Mouse (Mus musculus): Measurements from ENCODE around the gene Eloa. TPM values are rescaled to one million over a fixed set of nuclear protein-coding genes. Genes with fewer than 3 reads are reported as not detected.

Gene Eloa
- polyA plus RNA-seq, 1 experiment, result 69.3 TPM

DNA sequence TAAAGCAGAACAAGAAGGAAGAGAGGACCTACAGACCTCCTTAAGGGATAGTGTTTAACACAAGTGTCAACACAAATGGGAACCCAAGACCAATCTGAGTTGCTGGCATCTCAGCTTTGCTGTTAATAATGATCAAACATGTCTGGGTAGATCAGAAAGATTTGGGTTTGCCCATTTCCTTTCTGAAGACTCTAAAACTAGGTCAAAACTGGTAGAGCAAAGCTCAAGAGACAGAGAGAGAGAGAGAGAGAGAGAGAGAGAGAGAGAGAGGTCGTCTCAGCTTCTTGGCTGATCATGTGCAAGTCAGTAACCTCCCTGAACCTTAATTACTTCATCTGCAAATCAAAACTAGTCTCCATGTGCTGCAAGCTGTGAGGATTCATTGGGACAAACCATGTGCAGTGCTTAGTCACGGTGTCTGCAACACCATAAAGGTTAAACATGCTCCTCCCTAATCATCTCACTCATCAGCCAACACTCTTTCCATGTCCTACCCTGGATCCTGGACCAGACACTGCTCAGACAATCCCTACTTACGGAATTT lies 5.4 kb downstream of the Eloa start:
- no peak overlapping the region for H3K27ac ChIP-seq (ENCODE audit: insufficient read depth, low read depth, low read length)
- TF ChIP-seq CTCF (IDR thresholded peaks at IDR 0.05; ENCODE audit: low read depth, low read length) (no peak), POLR2A (IDR thresholded peaks at IDR 0.05; ENCODE audit: borderline replicate concordance, low read depth, low read length) (no peak)
- H3K4me1 ChIP-seq (ENCODE audit: control insufficient read depth, insufficient read depth, low read length), result peaks cover 26% of the 10 kb centered on the region
- no peak overlapping the region for H3K4me3 ChIP-seq (ENCODE audit: insufficient read depth, low read length)

DNA sequence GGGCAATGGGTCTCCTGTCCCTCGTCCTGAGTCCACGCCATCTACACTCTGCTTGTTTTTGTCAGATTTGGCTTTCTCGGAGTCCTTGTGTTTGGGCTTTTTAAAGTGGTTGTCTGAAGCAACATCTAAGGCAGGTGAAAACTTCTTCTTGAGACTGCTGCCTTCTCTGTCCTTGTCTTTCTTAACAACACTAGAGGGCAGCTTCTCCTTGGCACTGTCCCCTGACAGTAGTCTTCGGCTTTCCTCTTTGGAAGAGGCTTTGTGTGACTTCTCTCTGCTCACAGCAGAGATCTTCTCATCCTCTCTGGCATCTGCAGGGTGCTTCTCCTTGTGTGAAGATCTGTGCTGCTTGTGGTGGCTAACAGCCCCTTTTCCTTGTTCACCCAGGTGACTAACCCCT lies 11.0 kb downstream of the Eloa start:
- Histone ChIP-seq H3K27ac (ENCODE audit: insufficient read depth, low read depth, low read length) (no peak overlapping the region), H3K4me3 (ENCODE audit: insufficient read depth, low read length) (no peak overlapping the region), H3K4me1 (ENCODE audit: control insufficient read depth, insufficient read depth, low read length) (peaks cover 7% of the 10 kb centered on the region)
- TF ChIP-seq POLR2A (IDR thresholded peaks at IDR 0.05; ENCODE audit: borderline replicate concordance, low read depth, low read length) (no peak), CTCF (IDR thresholded peaks at IDR 0.05; ENCODE audit: low read depth, low read length) (no peak)

DNA sequence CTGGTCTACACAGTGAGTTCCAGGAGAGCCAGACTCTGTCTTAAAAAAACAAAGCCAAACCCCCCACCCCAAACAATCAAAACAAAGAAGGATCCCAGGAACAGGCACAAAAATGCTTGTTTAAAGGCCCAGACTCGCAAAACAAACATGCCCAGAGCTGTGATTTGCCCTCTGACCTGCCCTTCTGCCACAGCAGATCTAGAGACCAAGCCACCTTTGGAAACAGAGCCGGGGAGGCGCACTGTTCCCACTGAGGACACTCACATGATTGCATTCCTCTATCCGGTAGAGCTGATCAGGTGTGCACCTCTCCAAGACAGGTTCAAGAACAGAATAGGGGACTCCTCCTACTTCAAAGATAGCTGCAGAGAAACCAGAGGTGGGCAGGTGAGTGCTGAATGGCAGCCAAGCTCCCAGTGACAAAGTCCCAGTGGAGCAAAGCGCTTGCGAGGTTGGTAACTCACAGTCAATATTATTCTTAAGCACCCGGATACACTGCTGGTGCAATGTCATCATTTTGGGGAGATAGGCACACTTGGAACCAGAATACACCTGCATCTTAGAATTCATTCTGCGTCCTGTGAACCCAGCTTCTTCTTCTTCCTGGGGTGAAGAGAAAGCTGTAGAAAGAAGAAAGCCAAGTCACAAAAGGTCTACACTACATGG lies 12.6 kb downstream of the Eloa start:
- no peak for TF ChIP-seq POLR2A (IDR thresholded peaks at IDR 0.05; ENCODE audit: borderline replicate concordance, low read depth, low read length)
- TF ChIP-seq CTCF (IDR thresholded peaks at IDR 0.05; ENCODE audit: low read depth, low read length), result no peak
- Histone ChIP-seq H3K27ac (ENCODE audit: insufficient read depth, low read depth, low read length) (no peak overlapping the region), H3K4me1 (ENCODE audit: control insufficient read depth, insufficient read depth, low read length) (peaks cover 2% of the 10 kb centered on the region; the same call in 1 of the 2 replicates), H3K4me3 (ENCODE audit: insufficient read depth, low read length) (no peak overlapping the region)

DNA sequence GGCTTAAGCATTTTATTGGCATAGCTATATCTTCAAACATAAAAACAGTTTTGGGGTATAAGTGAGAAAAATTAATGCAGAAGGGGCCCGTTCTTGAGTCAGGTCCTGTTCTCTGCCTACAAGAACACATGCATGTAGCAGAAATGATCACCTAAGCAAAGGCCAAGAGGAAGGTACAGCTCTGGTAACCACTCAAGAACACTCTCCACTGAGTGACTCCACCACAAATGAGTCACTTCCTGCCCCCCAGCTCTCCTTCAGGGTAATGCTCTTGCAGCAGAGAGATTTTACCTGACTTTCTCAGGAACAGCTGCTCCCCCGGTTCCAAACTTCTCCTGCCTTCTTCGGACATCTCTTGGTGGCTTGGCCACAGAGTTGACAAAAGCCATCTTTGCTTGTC lies 14.7 kb downstream of the Eloa start:
- Histone ChIP-seq H3K4me1 (ENCODE audit: control insufficient read depth, insufficient read depth, low read length) (peaks cover 2% of the 10 kb centered on the region; the same call in 1 of the 2 replicates), H3K4me3 (ENCODE audit: insufficient read depth, low read length) (no peak overlapping the region), H3K27ac (ENCODE audit: insufficient read depth, low read depth, low read length) (no peak overlapping the region)
- TF ChIP-seq CTCF (IDR thresholded peaks at IDR 0.05; ENCODE audit: low read depth, low read length), result no peak
- TF ChIP-seq POLR2A (IDR thresholded peaks at IDR 0.05; ENCODE audit: borderline replicate concordance, low read depth, low read length), result no peak

DNA sequence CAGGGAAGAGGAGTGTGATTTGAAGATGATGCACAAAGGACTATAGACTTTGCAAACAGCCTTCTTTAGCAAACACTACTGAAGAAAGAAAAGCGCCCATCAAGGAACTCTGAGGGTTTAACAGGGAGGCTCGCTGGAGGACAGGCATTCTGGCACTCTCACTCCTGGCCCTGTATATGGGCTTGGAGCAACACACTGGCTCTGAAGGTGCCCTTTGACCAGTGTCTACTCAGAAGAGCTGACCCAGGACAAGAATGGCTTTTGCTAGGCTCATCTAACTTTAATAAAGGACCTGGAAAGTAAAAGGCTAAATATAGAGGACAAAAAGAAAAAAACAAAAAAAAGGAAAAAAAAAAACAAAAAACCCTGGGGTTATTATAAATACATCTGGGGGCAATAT lies 16.6 kb downstream of the Eloa start:
- Histone ChIP-seq H3K4me3 (ENCODE audit: insufficient read depth, low read length) (no peak overlapping the region), H3K27ac (ENCODE audit: insufficient read depth, low read depth, low read length) (no peak overlapping the region), H3K4me1 (ENCODE audit: control insufficient read depth, insufficient read depth, low read length) (peaks cover 2% of the 10 kb centered on the region; the same call in 1 of the 2 replicates)
- TF ChIP-seq POLR2A (IDR thresholded peaks at IDR 0.05; ENCODE audit: borderline replicate concordance, low read depth, low read length), result no peak
- TF ChIP-seq CTCF (IDR thresholded peaks at IDR 0.05; ENCODE audit: low read depth, low read length), result no peak

DNA sequence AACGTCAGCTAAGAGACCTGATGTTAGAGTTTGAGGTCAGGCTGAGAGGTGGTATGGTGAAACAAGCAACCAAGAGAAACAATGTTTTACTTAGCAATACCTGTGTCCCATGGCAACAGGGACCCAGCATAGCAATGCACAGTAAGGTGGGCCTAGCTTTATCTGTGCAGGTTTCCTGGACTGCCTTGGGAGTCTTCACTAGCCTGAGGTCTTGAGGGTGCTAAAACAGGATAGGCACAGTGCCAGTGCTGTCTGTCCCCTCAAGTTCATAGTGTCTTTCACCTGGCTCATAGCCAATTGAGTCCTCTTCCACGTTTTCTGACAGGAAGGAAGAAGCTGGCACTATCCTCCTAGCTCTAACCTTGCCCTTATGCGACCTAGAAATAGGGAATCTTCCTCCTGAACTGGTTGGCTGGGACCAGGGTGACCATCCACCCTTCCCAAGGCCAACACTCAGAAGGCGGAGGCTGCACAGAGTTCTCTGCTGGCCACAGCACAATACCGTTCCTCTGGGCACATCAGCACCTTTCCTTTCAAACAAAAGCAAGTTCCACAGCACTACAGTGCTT lies 17.4 kb downstream of the Eloa start:
- H3K4me1 ChIP-seq (ENCODE audit: control insufficient read depth, insufficient read depth, low read length), result peaks cover 2% of the 10 kb centered on the region; the same call in 1 of the 2 replicates
- no peak for TF ChIP-seq CTCF (IDR thresholded peaks at IDR 0.05; ENCODE audit: low read depth, low read length)
- no peak for TF ChIP-seq POLR2A (IDR thresholded peaks at IDR 0.05; ENCODE audit: borderline replicate concordance, low read depth, low read length)
- no peak overlapping the region for H3K4me3 ChIP-seq (ENCODE audit: insufficient read depth, low read length)
- no peak overlapping the region for H3K27ac ChIP-seq (ENCODE audit: insufficient read depth, low read depth, low read length)

DNA sequence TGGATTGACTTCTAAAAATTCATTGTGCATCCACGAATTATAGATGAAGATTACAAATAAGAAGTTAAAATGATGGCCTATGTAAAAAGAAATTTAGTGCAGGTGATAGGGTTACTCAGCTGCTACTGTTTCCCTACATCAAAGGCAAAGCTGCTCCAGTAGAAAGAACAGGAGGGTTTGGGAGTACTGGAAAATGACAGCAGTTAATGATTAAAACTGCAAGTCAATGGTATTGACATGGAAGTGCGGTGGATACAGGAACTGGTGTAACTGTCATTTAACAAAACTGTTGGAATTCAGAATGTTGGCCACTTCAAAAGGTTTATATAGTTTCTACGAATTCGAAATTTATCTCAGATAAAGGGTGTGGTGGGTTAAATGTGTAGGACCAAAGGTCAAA lies 26.4 kb downstream of the Eloa start:
- Histone ChIP-seq H3K4me1 (ENCODE audit: control insufficient read depth, insufficient read depth, low read length) (no peaks in the 10 kb centered on the region), H3K4me3 (ENCODE audit: insufficient read depth, low read length) (no peak overlapping the region), H3K27ac (ENCODE audit: insufficient read depth, low read depth, low read length) (no peak overlapping the region)
- no peak for TF ChIP-seq POLR2A (IDR thresholded peaks at IDR 0.05; ENCODE audit: borderline replicate concordance, low read depth, low read length)
- no peak for TF ChIP-seq CTCF (IDR thresholded peaks at IDR 0.05; ENCODE audit: low read depth, low read length)

DNA sequence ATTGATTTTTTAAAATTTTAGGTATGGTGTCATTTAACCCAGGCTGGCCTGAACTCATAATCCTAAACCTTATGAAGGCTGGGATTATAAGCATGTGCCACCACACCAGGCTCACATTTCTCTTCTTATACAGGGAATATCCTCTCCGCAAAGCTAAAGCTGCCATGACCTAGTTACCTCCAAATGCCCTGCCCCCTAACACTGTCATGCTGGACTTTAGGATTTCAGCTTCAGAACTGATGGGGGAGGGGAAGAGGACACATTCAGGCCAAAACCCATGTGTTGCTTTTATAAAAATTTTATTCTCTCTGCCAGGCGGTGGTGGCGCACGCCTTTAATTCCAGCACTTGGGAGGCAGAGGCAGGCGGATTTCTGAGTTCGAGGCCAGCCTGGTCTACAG lies 27.6 kb downstream of the Eloa start:
- no peak overlapping the region for H3K4me3 ChIP-seq (ENCODE audit: insufficient read depth, low read length)
- H3K4me1 ChIP-seq (ENCODE audit: control insufficient read depth, insufficient read depth, low read length), result no peaks in the 10 kb centered on the region
- no peak overlapping the region for H3K27ac ChIP-seq (ENCODE audit: insufficient read depth, low read depth, low read length)
- no peak for TF ChIP-seq POLR2A (IDR thresholded peaks at IDR 0.05; ENCODE audit: borderline replicate concordance, low read depth, low read length)

DNA sequence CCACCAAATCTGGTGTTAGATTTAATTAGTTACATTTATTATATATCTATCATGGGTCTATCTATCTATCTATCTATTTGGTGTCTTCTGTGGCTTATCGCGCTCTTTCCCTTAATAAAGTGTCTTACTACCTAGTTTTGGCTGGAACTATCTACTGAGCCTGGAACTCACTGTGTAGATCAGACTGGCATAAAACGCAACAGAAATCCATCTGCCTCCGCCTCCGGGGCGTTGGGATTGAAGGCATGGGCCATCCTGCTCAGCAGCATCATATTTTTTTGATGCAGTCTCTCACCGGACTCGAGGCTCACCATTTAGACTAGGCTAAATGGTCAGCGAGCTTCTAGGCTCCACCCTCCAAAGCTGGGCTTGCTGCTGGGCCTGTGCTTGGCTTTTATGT lies 33.8 kb downstream of the Eloa start:
- Histone ChIP-seq H3K4me3 (ENCODE audit: insufficient read depth, low read length) (peak overlapping the region; percentile 85; the same call in 1 of the 2 replicates), H3K27ac (ENCODE audit: insufficient read depth, low read depth, low read length) (0 out of 2 replicates have a peak overlapping the region, but pooled peaks have one; percentile 54), H3K4me1 (ENCODE audit: control insufficient read depth, insufficient read depth, low read length) (peaks cover 15% of the 10 kb centered on the region)
- TF ChIP-seq CTCF (IDR thresholded peaks at IDR 0.05; ENCODE audit: low read depth, low read length) (no peak), POLR2A (IDR thresholded peaks at IDR 0.05; ENCODE audit: borderline replicate concordance, low read depth, low read length) (no peak)

All from bone marrow macrophage, adult 2 months (primary cell).